Mouse (Mus musculus) small intestine, adult 2 months (tissue): Measurements from ENCODE around the gene Gm28051. TPM values are rescaled to one million over a fixed set of nuclear protein-coding genes. Genes with fewer than 3 reads are reported as not detected.

Experiments used
- H3K27ac ChIP-seq: fragments of 200-500 bp; 2 replicates; pipeline ENCODE4 v1.5.1; 2012; ENCODE audit warnings: low read depth, low read length, control low read depth, inconsistent platforms; ENCODE audit not compliant: insufficient read depth
- H3K27me3 ChIP-seq: fragments of 200-500 bp; 2 replicates; pipeline ENCODE4 v1.6.1; 2012; ENCODE audit warnings: mild to moderate bottlenecking, moderate library complexity, low read length, inconsistent platforms; ENCODE audit not compliant: control insufficient read depth, insufficient read depth
- H3K36me3 ChIP-seq: fragments of 200-500 bp; 2 replicates; pipeline ENCODE4 v1.6.1; 2012; ENCODE audit warnings: mild to moderate bottlenecking, low read length, control low read depth, inconsistent platforms; ENCODE audit not compliant: control insufficient read depth, insufficient read depth
- H3K4me1 ChIP-seq: fragments of 200-500 bp; 2 replicates; pipeline ENCODE4 v1.6.1; 2012; ENCODE audit warnings: low read length, inconsistent platforms, mixed read lengths; ENCODE audit not compliant: control insufficient read depth, insufficient read depth, insufficient read length
- H3K4me3 ChIP-seq: fragments of 200-500 bp; 2 replicates; pipeline ENCODE4 v1.5.1; 2012; ENCODE audit warnings: low read depth, mild to moderate bottlenecking, control low read depth, inconsistent platforms, low read length, moderate library complexity
- CTCF ChIP-seq: fragments of 200-500 bp; IDR thresholded peaks from 2 replicates; pipeline ENCODE4 v1.5.1; 2012; ENCODE audit warnings: low read depth, mild to moderate bottlenecking, control low read depth, inconsistent platforms, low read length, moderate library complexity, mixed read lengths; ENCODE audit not compliant: insufficient replicate concordance, insufficient read length; ENCODE audit errors: extremely low read depth
- POLR2A ChIP-seq: fragments of 200-500 bp; IDR thresholded peaks from 2 replicates; pipeline ENCODE4 v1.6.1; 2012; ENCODE audit warnings: low read depth, mild to moderate bottlenecking, control low read depth, inconsistent platforms, low read length, moderate library complexity
- WGBS: fragments of 180-500 bp; shearing (Covaris S2); methylation state at CpG from one replicate; pipeline ENCODE4 v1.1.7; 2018; 5-methylcytosine and 5-hydroxymethylcytosine counted together
- polyA plus RNA-seq: library from polyadenylated mRNA; depleted of rRNA; stranded (reverse); fragments of >200 nt; gene quantifications from 2 replicates; pipeline ENCODE4 v1.2.3, GENCODE M21; 2012; rRNA removed

Gm28051 gene
- polyA plus RNA-seq, 1 experiment: not detected

GRCm38 (mm10) chr12:102672857-102673839, 84.4 kb downstream of the Gm28051 start:
- TF ChIP-seq POLR2A (no peak), CTCF (no peak)
- H3K4me1 ChIP-seq: peaks cover 33% of the 10 kb centered on the region
- 37% methylated on average over 20 of the region's 20 CpGs for WGBS
- peaks cover 42% of the 10 kb centered on the region for H3K36me3 ChIP-seq
- H3K4me3 ChIP-seq: no peak overlapping the region
- H3K27me3 ChIP-seq: no peaks in the 10 kb centered on the region
- peak overlapping the region; percentile 39 for H3K27ac ChIP-seq

DNA sequence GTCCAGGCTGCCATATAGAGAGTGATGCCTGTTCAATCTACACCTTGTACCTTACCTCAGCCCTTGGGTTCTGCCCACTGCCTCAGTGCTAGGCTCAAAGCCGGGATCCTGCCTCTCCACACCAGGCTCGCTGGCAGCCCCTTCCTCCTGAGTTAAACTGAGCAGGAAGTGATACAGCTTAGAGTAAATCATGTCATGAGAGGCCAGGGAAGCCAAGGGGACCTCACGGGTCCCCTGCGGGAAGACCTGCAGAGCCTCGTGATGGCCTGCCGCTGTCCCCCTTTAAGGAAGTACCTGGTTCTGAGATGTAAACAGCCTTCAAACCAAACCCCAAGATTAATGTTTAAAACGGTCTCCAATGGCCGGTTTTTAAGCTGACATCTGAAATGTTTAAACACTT, 85.4 kb downstream of the Gm28051 start:
- 66% methylated on average over 8 of the region's 8 CpGs for WGBS
- Histone ChIP-seq H3K4me1 (peaks cover 36% of the 10 kb centered on the region), H3K27ac (no peak overlapping the region), H3K27me3 (no peaks in the 10 kb centered on the region), H3K36me3 (peaks cover 51% of the 10 kb centered on the region), H3K4me3 (no peak overlapping the region)
- TF ChIP-seq POLR2A (no peak), CTCF (no peak)

GRCm38 (mm10) chr12:102670848-102671247, 86.7 kb downstream of the Gm28051 start:
- Histone ChIP-seq H3K27ac (no peak overlapping the region; the same call in 1 of the 2 replicates), H3K36me3 (peaks cover 55% of the 10 kb centered on the region), H3K4me1 (peaks cover 43% of the 10 kb centered on the region), H3K4me3 (no peak overlapping the region), H3K27me3 (no peaks in the 10 kb centered on the region)
- TF ChIP-seq CTCF (no peak), POLR2A (no peak)
- 86% methylated on average over 8 of the region's 8 CpGs for WGBS

Other genes starting within 250 kb of the Gm28051 start
- gene Chga, start 202.8 kb downstream of the Gm28051 start, polyA plus RNA-seq: 26.1 and 73.7 TPM in 2 replicates
- 104 and 324 TPM in 2 replicates for gene Itpk1, start 52.8 kb downstream of the Gm28051 start, polyA plus RNA-seq
- gene Moap1, start 14.1 kb downstream of the Gm28051 start, polyA plus RNA-seq: 0.30 and 0.74 TPM in 2 replicates
- 1.7 and 2.4 TPM in 2 replicates for gene Tmem251, start 14.0 kb downstream of the Gm28051 start, polyA plus RNA-seq
- gene Gon7, start within 50 bp of the Gm28051 start, polyA plus RNA-seq: 3.4 and 11.2 TPM in 2 replicates
- 2.7 and 4.5 TPM in 2 replicates for gene Ubr7, start 202 bp upstream of the Gm28051 start, polyA plus RNA-seq
- 0.47 and 0.84 TPM in 2 replicates for gene Gm20604, start 907 bp upstream of the Gm28051 start, polyA plus RNA-seq
- gene Btbd7, start 120.7 kb upstream of the Gm28051 start, polyA plus RNA-seq: 5.5 and 11.5 TPM in 2 replicates
- not detected in 2 replicates for gene Cox8c, start 141.6 kb upstream of the Gm28051 start, polyA plus RNA-seq
- gene Unc79, start 191.1 kb upstream of the Gm28051 start, polyA plus RNA-seq: 0.23 and 0.33 TPM in 2 replicates